Mouse (Mus musculus): Measurements from ENCODE around the gene Icam5. TPM values are rescaled to one million over a fixed set of nuclear protein-coding genes. Genes with fewer than 3 reads are reported as not detected.
"Not testable (repeated sequence)": the region's sequence is repeated elsewhere in the genome, so short reads cannot be mapped to it uniquely, and the experiment has no call there.

Gene Icam5
- polyA plus RNA-seq, 1 experiment from 2014 or later = 0.20 TPM

GRCm38 (mm10) chr9:21036161-21036560, 4.3 kb downstream of the Icam5 start:
- no peak overlapping the region for H3K9ac ChIP-seq
- H3K27ac ChIP-seq (replicated peaks) = no peak overlapping the region
- H3K4me3 ChIP-seq (replicated peaks) = no peak overlapping the region
- H3K9me3 ChIP-seq (replicated peaks) = no peaks in the 10 kb centered on the region
- peaks cover 45% of the 10 kb centered on the region for H3K4me1 ChIP-seq
- H3K4me2 ChIP-seq (replicated peaks) = 0 out of 2 replicates have a peak overlapping the region, but pooled peaks have one; percentile 72
- 11% methylated on average over 20 of the region's 20 CpGs for WGBS
- H3K36me3 ChIP-seq = no peaks in the 10 kb centered on the region
- no peak for ATAC-seq (ENCODE audit: insufficient number of reproducible peaks, low FRiP score, low TSS enrichment, low read depth)
- peaks cover 89% of the 10 kb centered on the region for H3K27me3 ChIP-seq

DNA sequence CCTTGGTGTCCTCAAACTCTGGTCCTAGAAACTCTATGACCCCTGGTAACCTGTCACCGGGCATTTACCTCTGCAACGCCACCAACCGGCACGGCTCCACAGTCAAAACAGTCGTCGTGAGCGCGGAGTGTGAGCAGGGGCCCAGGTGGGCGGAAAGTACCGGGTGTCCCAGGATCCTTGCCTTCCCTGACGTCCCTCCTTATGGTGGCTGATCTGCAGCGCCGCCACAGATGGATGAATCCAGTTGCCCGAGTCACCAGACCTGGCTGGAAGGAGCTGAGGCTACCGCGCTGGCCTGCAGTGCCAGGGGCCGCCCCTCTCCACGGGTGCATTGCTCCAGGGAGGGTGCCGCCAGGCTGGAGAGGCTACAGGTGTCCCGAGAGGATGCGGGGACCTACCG, 4.8 kb downstream of the Icam5 start:
- H3K9ac ChIP-seq = no peak overlapping the region
- H3K27ac ChIP-seq (replicated peaks) = no peak overlapping the region
- no peak for ATAC-seq (ENCODE audit: insufficient number of reproducible peaks, low FRiP score, low TSS enrichment, low read depth)
- H3K4me1 ChIP-seq = peaks cover 43% of the 10 kb centered on the region
- no peaks in the 10 kb centered on the region for H3K36me3 ChIP-seq
- 1% methylated on average over 22 of the region's 22 CpGs for WGBS
- peak overlapping the region; percentile 40; the same call in 1 of the 2 replicates for H3K4me3 ChIP-seq (replicated peaks)
- no peaks in the 10 kb centered on the region for H3K9me3 ChIP-seq (replicated peaks)
- H3K27me3 ChIP-seq = peaks cover 88% of the 10 kb centered on the region
- peak overlapping the region; percentile 72; the same call in 1 of the 2 replicates for H3K4me2 ChIP-seq (replicated peaks)

DNA sequence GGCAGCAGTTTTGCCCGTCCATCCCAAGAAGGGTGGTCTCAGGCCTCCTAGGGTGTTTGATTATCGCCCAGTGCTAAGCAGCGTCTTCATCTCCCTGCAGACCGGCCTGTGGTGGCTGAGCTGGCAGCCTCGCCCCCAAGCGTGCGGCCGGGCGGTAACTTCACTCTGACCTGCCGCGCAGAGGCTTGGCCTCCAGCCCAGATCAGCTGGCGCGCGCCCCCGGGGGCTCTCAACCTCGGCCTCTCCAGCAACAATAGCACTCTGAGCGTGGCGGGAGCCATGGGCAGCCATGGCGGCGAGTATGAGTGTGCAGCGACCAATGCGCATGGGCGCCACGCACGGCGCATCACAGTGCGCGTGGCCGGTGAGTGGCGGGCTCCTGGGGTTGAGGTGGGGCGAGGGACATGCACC, 5.6 kb downstream of the Icam5 start:
- Histone ChIP-seq H3K27me3 (peaks cover 80% of the 10 kb centered on the region), H3K4me1 (peaks cover 35% of the 10 kb centered on the region), H3K9me3 (replicated peaks) (no peaks in the 10 kb centered on the region), H3K36me3 (no peaks in the 10 kb centered on the region), H3K9ac (no peak overlapping the region), H3K4me3 (replicated peaks) (peak overlapping the region; percentile 40), H3K27ac (replicated peaks) (no peak overlapping the region), H3K4me2 (replicated peaks) (peak overlapping the region; percentile 72)
- ATAC-seq (ENCODE audit: insufficient number of reproducible peaks, low FRiP score, low TSS enrichment, low read depth) = no peak; the same call in 1 of the 2 replicates
- WGBS = 1% methylated on average over 31 of the region's 31 CpGs

GRCm38 (mm10) chr9:21039779-21040178, 7.9 kb downstream of the Icam5 start:
- H3K36me3 ChIP-seq = no peaks in the 10 kb centered on the region
- H3K9me3 ChIP-seq (replicated peaks) = no peaks in the 10 kb centered on the region
- H3K9ac ChIP-seq = no peak overlapping the region
- no peak for ATAC-seq (ENCODE audit: insufficient number of reproducible peaks, low FRiP score, low TSS enrichment, low read depth)
- no peak overlapping the region for H3K4me3 ChIP-seq (replicated peaks)
- peaks cover 58% of the 10 kb centered on the region for H3K27me3 ChIP-seq
- 61% methylated on average over 3 of the region's 3 CpGs for WGBS
- H3K4me2 ChIP-seq (replicated peaks) = no peak overlapping the region
- no peak overlapping the region for H3K27ac ChIP-seq (replicated peaks)
- H3K4me1 ChIP-seq = peaks cover 19% of the 10 kb centered on the region

DNA sequence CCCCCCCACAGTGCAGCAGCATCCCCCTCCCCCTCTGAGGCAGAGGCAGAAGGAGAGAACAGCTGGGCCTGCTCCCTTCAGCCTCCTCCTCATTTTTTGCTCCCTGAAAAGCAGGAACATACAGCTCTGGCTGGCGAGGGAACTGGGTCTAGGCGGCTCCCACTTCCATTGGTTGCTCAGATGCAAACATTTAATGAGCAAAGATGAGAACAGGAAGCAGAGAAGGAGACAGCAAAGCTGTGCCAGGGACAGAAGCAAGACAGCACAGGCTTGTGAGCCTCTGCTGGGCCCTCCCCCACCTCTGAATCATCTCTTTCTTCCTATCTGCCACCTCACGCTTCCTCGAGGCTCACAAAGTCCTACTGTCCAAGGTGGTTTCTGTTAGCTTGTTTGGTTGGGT, 9.4 kb downstream of the Icam5 start:
- Histone ChIP-seq H3K27ac (replicated peaks) (no peak overlapping the region), H3K9me3 (replicated peaks) (no peaks in the 10 kb centered on the region), H3K27me3 (peaks cover 43% of the 10 kb centered on the region), H3K4me2 (replicated peaks) (no peak overlapping the region), H3K9ac (no peak overlapping the region), H3K36me3 (no peaks in the 10 kb centered on the region), H3K4me1 (peaks cover 15% of the 10 kb centered on the region), H3K4me3 (replicated peaks) (no peak overlapping the region)
- 28% methylated on average over 4 of the region's 4 CpGs for WGBS
- ATAC-seq (ENCODE audit: insufficient number of reproducible peaks, low FRiP score, low TSS enrichment, low read depth) = no peak

DNA sequence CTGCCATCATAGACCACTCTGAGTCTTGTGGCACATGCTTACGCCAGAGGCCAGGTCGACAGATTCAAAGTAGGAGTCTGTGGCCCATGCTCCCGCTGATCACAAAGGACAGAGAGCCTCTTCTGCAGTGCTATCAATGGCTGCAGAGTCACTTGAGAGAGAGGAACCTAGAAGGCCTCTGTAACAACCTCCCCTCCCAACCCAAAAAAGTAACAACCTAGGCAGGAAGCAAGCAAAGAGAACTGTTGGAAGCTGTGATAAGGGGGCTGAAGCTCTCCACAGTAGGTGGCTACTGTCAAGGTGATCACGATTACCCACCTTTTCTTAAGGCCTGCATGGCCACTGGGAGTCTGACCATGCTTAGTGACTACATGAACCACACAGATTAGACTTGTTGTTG, 11.7 kb downstream of the Icam5 start:
- peaks cover 21% of the 10 kb centered on the region for H3K27me3 ChIP-seq
- no peaks in the 10 kb centered on the region for H3K9me3 ChIP-seq (replicated peaks)
- no peak overlapping the region for H3K9ac ChIP-seq
- no peak overlapping the region for H3K4me2 ChIP-seq (replicated peaks)
- no peaks in the 10 kb centered on the region for H3K4me1 ChIP-seq
- H3K4me3 ChIP-seq (replicated peaks) = no peak overlapping the region
- no peak for ATAC-seq (ENCODE audit: insufficient number of reproducible peaks, low FRiP score, low TSS enrichment, low read depth)
- no peak overlapping the region for H3K27ac ChIP-seq (replicated peaks)
- H3K36me3 ChIP-seq = no peaks in the 10 kb centered on the region
- 81% methylated on average over 4 of the region's 4 CpGs for WGBS

- not testable (repeated sequence) for H3K27me3 ChIP-seq; H3K4me1 ChIP-seq; H3K9me3 ChIP-seq (replicated peaks); H3K4me2 ChIP-seq (replicated peaks); H3K27ac ChIP-seq (replicated peaks); ATAC-seq (ENCODE audit: insufficient number of reproducible peaks, low FRiP score, low TSS enrichment, low read depth); H3K9ac ChIP-seq; H3K4me3 ChIP-seq (replicated peaks); H3K36me3 ChIP-seq
- 61% methylated on average over 1 of the region's 1 CpGs for WGBS
These were observed 12.9 kb downstream of the Icam5 start for GRCm38 (mm10) chr9:21044785-21045184.

DNA sequence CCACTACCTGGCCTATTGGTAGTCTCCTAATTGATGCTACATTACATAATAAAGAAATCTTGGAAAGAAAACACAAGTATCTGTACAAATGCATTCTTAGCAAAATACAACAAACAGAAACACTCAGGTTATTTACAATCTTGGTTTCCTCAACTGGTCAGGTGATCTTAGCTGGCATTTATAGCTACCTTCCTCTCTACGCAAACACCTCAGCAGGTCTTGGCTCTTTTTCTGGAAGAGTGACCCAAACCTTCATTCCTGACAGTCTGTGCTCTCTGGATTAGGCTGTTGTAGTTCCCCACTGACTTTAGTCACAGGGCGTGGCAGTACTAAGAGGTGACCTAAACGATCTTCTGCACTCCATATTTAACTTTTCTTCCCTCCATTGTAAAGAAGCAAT, 13.4 kb downstream of the Icam5 start:
- no peak overlapping the region for H3K9ac ChIP-seq
- no peaks in the 10 kb centered on the region for H3K9me3 ChIP-seq (replicated peaks)
- no peak overlapping the region for H3K27ac ChIP-seq (replicated peaks)
- no peak overlapping the region for H3K4me2 ChIP-seq (replicated peaks)
- H3K27me3 ChIP-seq = peaks cover 5% of the 10 kb centered on the region; the same call in 1 of the 2 replicates
- no peak for ATAC-seq (ENCODE audit: insufficient number of reproducible peaks, low FRiP score, low TSS enrichment, low read depth)
- no peaks in the 10 kb centered on the region for H3K36me3 ChIP-seq
- H3K4me3 ChIP-seq (replicated peaks) = no peak overlapping the region
- H3K4me1 ChIP-seq = no peaks in the 10 kb centered on the region
- 78% methylated on average over 3 of the region's 3 CpGs for WGBS

DNA sequence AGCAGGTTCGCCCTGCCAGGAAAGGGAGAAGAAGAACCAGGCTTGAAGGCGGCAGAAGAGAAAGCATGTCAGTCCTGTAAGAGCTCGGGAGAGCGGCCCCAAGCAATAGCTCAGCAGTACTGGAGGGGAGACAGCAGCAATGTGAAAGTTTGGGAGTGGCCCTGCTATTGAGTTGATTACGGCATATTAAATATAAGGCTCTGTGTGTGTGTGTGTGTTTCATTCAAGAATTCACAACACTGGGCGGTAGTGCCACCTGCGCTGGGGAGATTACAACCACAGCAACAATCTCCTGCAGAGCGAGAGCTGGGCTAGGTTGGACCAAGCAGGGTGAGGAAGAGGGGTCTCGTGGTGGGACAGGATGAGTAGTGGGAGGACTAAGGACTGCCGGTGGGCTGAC, 19.7 kb downstream of the Icam5 start:
- WGBS = 63% methylated on average over 10 of the region's 10 CpGs
- H3K4me3 ChIP-seq (replicated peaks) = no peak overlapping the region
- H3K27ac ChIP-seq (replicated peaks) = no peak overlapping the region
- H3K9me3 ChIP-seq (replicated peaks) = no peaks in the 10 kb centered on the region
- H3K9ac ChIP-seq = no peak overlapping the region
- no peak overlapping the region for H3K4me2 ChIP-seq (replicated peaks)
- no peaks in the 10 kb centered on the region for H3K4me1 ChIP-seq
- ATAC-seq (ENCODE audit: insufficient number of reproducible peaks, low FRiP score, low TSS enrichment, low read depth) = no peak
- no peaks in the 10 kb centered on the region for H3K27me3 ChIP-seq
- H3K36me3 ChIP-seq = no peaks in the 10 kb centered on the region

GRCm38 (mm10) chr9:21062928-21063327, 31.1 kb downstream of the Icam5 start:
- no peak overlapping the region for H3K9ac ChIP-seq

GRCm38 (mm10) chr9:21067006-21067684, 35.3 kb downstream of the Icam5 start, which contains the start of gene Zglp1:
Gene Zglp1, minus strand, starts transcription at chr9:21067093.
- Histone ChIP-seq H3K9me3 (replicated peaks) (no peaks in the 10 kb centered on the region), H3K4me1 (peaks cover 4% of the 10 kb centered on the region; the same call in 1 of the 2 replicates), H3K27ac (replicated peaks) (no peak within 1 kb of the TSS), H3K4me3 (replicated peaks) (no peak within 1 kb of the TSS), H3K9ac (no peak within 1 kb of the TSS), H3K36me3 (peaks cover 44% of the 10 kb centered on the region), H3K4me2 (replicated peaks) (no peak within 1 kb of the TSS), H3K27me3 (no peaks in the 10 kb centered on the region)
- WGBS = 87% methylated on average over 27 of the region's 27 CpGs
- no peak for ATAC-seq (ENCODE audit: insufficient number of reproducible peaks, low FRiP score, low TSS enrichment, low read depth)

More at GRCm38 (mm10) chr9:21062928-21063327, 31.1 kb downstream of the Icam5 start:
- H3K27me3 ChIP-seq = no peaks in the 10 kb centered on the region
- no peak overlapping the region for H3K4me2 ChIP-seq (replicated peaks)
- H3K4me1 ChIP-seq = no peaks in the 10 kb centered on the region
- no peak for ATAC-seq (ENCODE audit: insufficient number of reproducible peaks, low FRiP score, low TSS enrichment, low read depth)
- no peaks in the 10 kb centered on the region for H3K9me3 ChIP-seq (replicated peaks)
- H3K36me3 ChIP-seq = peaks cover 39% of the 10 kb centered on the region
- WGBS = 76% methylated on average over 2 of the region's 2 CpGs
- no peak overlapping the region for H3K27ac ChIP-seq (replicated peaks)
- no peak overlapping the region for H3K4me3 ChIP-seq (replicated peaks)

DNA sequence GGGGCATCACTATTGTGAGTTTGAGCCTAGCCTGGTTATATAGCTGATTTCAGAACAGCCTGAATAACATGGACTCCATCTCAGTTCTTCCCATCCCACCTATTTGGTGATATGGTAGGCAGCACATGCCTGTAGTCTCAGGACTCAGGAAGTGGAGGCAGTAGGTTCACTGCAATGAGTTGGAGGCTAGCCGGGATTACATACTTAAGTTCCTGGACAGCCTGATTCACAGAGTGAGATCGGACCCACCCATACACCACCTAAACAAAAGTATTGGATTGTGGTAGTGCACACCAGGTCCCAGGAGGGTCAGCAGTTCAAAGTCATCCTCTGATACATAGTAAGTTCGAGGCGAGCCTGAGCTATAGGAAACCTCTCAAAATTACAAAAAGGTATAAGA, 40.8 kb downstream of the Icam5 start:
- H3K9ac ChIP-seq = peak overlapping the region; percentile 80
- H3K4me2 ChIP-seq (replicated peaks) = peak overlapping the region; percentile 85
- no peaks in the 10 kb centered on the region for H3K9me3 ChIP-seq (replicated peaks)
- no peak overlapping the region for H3K27ac ChIP-seq (replicated peaks)
- ATAC-seq (ENCODE audit: insufficient number of reproducible peaks, low FRiP score, low TSS enrichment, low read depth) = no peak
- H3K27me3 ChIP-seq = no peaks in the 10 kb centered on the region
- peaks cover 15% of the 10 kb centered on the region for H3K4me1 ChIP-seq
- H3K4me3 ChIP-seq (replicated peaks) = peak overlapping the region; percentile 93
- WGBS = 11% methylated on average over 4 of the region's 4 CpGs
- H3K36me3 ChIP-seq = peaks cover 42% of the 10 kb centered on the region

Data from embryonic facial prominence, embryonic 15.5 days (tissue).